Mouse (Mus musculus) left cerebral cortex, adult 2 months (tissue): Measurements from ENCODE around the gene Gm3532. TPM values are rescaled to one million over a fixed set of nuclear protein-coding genes. Genes with fewer than 3 reads are reported as not detected.
"Not testable (repeated sequence)": the region's sequence is repeated elsewhere in the genome, so short reads cannot be mapped to it uniquely, and the experiment has no call there.

Experiments
- DNase-seq, 2 experiments: peaks; one replicate each; pipeline ENCODE4 v3.0.0; 2021 to 2022; ENCODE audit warnings: low spot score in 2 of 2, mixed read lengths in 1 of 2; ENCODE audit errors: extremely low spot score in 1 of 2
- H3K27ac ChIP-seq: fragments of 200-600 bp; 2 replicates; pipeline ENCODE4 v1.8.1; 2022
- H3K4me3 ChIP-seq: fragments of 200-600 bp; 2 replicates; pipeline ENCODE4 v1.8.1; 2022
- intact Hi-C: fragments of 180-260 bp; cut with DNase I; formaldehyde crosslinking; loops from one replicate; pipeline ENCODE4 v1.15.1; 2025
- long read RNA-seq, 2 experiments: library from polyadenylated mRNA; stranded (forward); transcript quantifications; one replicate each; pipeline ENCODE4 v2.0.0; 2021; ENCODE audit warnings: borderline mapping rate in 2 of 2
- total RNA-seq, 2 experiments: library from RNA; stranded (reverse); gene quantifications; 2 replicates each; pipeline ENCODE4 v1.2.3; 2021

The Gm3532 gene
- not detected for total RNA-seq
- long read RNA-seq, experiment 1: 0 reads
- long read RNA-seq, experiment 2: 0 reads

DNA sequence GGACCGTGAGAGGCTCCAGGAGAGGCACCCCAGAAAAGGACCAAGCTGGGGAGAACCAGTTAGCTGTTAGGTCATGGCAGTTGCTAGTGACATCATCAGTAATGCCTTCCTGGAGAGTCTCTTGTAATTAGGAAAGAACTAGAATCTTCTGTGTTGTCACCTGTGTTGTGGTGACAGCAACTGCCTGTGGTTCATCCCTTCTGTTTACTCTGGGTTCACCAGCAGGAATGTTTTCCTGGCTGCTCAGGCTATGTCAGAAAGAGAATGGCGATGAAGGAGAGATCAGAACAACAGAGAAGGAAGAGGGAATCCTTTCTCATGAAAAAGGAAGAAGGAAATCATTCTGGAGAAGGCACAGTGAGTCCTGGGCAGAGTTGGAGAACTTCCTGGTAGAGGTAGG lies at the start of gene Gm3532:
Gm3532 (plus strand) TSS at position 301 of the 400 bp plus-strand sequence.
- intact Hi-C loops, H3K27ac ChIP-seq, H3K4me3 ChIP-seq, DNase-seq: not testable (repeated sequence)

- H3K27ac ChIP-seq, H3K4me3 ChIP-seq, DNase-seq, intact Hi-C loops: not testable (repeated sequence)
Observed at GRCm38 (mm10) chr14:5501374-5501773, 36.9 kb upstream of the Gm3532 start, which contains the start of gene Gm3488. Gene Gm3488, plus strand, starts transcription at chr14:5501674.

Other genes starting within 250 kb of the Gm3532 start
- gene Gm3542, start 203.6 kb upstream of the Gm3532 start, total RNA-seq: not detected
- under 1 TPM in 1 of 2 experiments, not detected in 1; 0.33 TPM for gene Gm3500, start 149.4 kb upstream of the Gm3532 start, total RNA-seq
- 1 to 10 TPM; 1.9 to 2.8 TPM for gene Gm3194, start 83.0 kb upstream of the Gm3532 start, total RNA-seq
- gene Gm8246, start 60.7 kb upstream of the Gm3532 start, total RNA-seq: not detected
- gene Gm3187, start 54.3 kb upstream of the Gm3532 start, total RNA-seq: not detected
- gene Gm3488, start 36.8 kb upstream of the Gm3532 start, total RNA-seq: 1 to 10 TPM in 1 of 2 experiments, under 1 TPM in 1; 0.79 to 1.3 TPM
- gene Gm8265, start 94.5 kb downstream of the Gm3532 start, total RNA-seq: not detected
- not detected for gene Gm9603, start 149.0 kb downstream of the Gm3532 start, total RNA-seq
- gene Gm3373, start 203.1 kb downstream of the Gm3532 start, total RNA-seq: under 1 TPM; 0.23 to 0.84 TPM